Comparison of ENCODE assay signal across 17 mouse cellular contexts in the genomic region with DNA sequence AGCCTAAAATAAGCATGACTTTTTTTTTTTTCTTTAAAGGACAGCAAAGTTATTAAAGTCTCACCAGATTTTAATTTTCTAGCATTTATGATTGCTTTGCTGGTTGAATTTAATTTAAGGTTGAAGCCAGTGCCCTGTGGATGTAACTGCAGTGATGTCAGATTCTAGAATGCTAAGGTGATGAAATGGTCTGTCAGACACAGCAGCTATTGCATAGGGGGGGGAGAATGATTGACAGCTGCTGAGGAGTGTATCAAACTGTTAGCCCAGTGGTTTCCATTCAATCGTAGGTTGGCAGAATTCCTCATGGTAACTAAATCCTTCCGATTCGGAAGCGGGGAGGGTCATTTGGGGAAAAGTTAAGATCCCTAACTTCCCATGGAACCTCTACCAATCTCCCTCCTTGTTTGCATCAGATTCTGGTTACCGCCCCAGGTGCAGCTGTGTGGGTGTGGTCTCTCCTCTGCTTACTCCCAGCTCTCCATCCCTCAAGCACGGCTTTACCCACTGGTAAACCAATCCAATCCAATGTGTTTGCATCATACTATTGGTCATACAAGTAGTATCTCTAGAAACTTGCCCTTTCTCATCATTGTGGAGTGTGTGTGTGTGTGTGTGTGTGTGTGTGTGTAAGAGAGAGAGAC.
"Had no signal": no experiment of that assay in that cellular context is flagged by ENCODE, and none has a peak within 500 bp of the region (broad histone marks: within the 10 kb centered on the region; RNA-seq: fewer than 3 reads in every experiment).

No protein-coding gene starts in this region.

- H3K27me3 ChIP-seq: lung, embryonic 15.5 days; midbrain, embryonic 13.5 days had no signal

- H3K9me3 ChIP-seq: lung, embryonic 15.5 days; midbrain, embryonic 13.5 days had no signal

- H3K27ac ChIP-seq: kidney, postnatal 0 days; liver, embryonic 14.5 days; lung, embryonic 15.5 days; midbrain, embryonic 10.5 days; midbrain, embryonic 13.5 days had no signal

- H3K4me2 ChIP-seq: lung, embryonic 15.5 days; midbrain, embryonic 13.5 days had no signal

- H3K9ac ChIP-seq: liver, embryonic 14.5 days; lung, embryonic 15.5 days; midbrain, embryonic 13.5 days had no signal

- ATAC-seq: midbrain, embryonic 13.5 days; midbrain, embryonic 16.5 days had no signal

- H3K4me1 ChIP-seq: lung, embryonic 15.5 days; megakaryocyte, embryonic 14.5 days had no signal

- H3K4me3 ChIP-seq: layer of hippocampus, adult 2 months; lung, embryonic 15.5 days; megakaryocyte, embryonic 14.5 days; midbrain, embryonic 10.5 days; midbrain, embryonic 13.5 days had no signal

- DNase-seq: kidney, adult 9 months; kidney, postnatal 25 days; layer of hippocampus, adult 9-11 months; lung, adult 18-20 months; lung, postnatal 10 days; lung, postnatal 36 days; thymus, adult 2 months; thymus, postnatal 14 days; thymus, postnatal 4 days had no signal

- H3K36me3 ChIP-seq: lung, embryonic 15.5 days; midbrain, embryonic 10.5 days; midbrain, embryonic 13.5 days had no signal
